Mouse (Mus musculus) thymus, postnatal 0 days (tissue): Measurements from ENCODE around the gene Robo1. TPM values are rescaled to one million over a fixed set of nuclear protein-coding genes. Genes with fewer than 3 reads are reported as not detected.

Experiments
- DNase-seq: peaks from one replicate; pipeline ENCODE4 v3.0.0-alpha.2; 2015; ENCODE audit warnings: low spot score
- polyA plus RNA-seq: library from polyadenylated mRNA; unstranded; fragments of >200 nt; fragmentation: Nextera tagmentation; extraction: Ambion mirVana; gene quantifications from 2 replicates; pipeline ENCODE4 v1.2.1, GENCODE M21; 2015

Gene Robo1
- polyA plus RNA-seq, 1 experiment from 2014 or later = 4.2 TPM

GRCm38 (mm10) chr16:72735175-72735574 lies 427.1 kb downstream of the Robo1 start:
- DNase-seq = no peak

- no peak for DNase-seq
Measured at GRCm38 (mm10) chr16:72735588-72735987, 427.5 kb downstream of the Robo1 start.

GRCm38 (mm10) chr16:72737154-72737553 lies 429.0 kb downstream of the Robo1 start:
- DNase-seq = no peak

- DNase-seq = no peak
Measured at GRCm38 (mm10) chr16:72740218-72740617, 432.1 kb downstream of the Robo1 start.

DNA sequence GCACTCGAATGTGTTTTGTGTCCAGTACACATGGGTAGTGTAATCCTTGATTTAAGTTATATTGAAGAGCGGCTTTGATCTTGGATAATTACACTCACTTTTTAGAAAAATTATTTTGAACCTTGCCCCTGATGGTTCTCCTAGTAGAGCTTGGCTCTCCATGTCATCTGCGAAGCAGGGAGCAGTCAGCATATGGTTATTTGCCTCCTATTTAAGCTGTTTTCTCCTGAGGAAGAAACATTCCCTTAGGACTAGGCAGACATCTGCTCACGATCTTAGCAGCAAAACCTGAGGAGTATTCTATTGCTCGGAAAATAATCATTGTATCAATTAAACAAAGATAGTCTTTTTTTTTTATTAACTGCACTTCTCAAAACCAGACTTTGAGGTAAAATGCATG lies 439.6 kb downstream of the Robo1 start:
- no peak for DNase-seq

- no peak for DNase-seq
Measured at GRCm38 (mm10) chr16:72765128-72765913, 457.2 kb downstream of the Robo1 start.

DNA sequence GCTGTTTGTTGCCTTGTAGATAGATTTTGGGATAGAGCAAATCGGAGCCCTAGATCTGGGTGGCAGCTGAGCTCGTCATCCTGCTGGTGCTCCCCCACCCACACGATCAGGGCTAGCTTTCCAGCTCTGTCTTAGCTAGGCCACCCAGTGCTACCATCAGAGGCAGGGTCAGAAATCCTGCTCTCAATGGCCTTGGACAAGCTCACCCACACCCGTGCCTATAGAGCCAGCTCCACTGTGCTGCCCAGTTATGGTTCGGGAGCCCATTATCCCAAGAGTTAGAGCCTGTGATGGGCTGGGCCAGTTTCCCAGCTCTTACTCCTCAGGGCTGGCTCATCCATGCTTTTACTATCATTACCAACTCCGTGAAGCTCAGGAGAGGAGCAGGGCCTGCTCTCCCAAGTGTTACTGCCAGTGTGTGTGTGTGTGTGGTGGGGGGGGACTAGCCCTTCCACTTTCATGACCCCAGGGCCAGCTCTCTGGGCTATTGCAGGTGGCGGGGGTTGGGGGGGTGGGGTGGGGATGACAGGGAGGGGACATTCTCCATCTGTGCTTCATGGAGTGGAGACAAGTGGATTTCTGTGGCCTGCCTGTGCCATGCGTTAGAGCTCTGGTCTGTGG lies 461.2 kb downstream of the Robo1 start:
- no peak for DNase-seq

DNA sequence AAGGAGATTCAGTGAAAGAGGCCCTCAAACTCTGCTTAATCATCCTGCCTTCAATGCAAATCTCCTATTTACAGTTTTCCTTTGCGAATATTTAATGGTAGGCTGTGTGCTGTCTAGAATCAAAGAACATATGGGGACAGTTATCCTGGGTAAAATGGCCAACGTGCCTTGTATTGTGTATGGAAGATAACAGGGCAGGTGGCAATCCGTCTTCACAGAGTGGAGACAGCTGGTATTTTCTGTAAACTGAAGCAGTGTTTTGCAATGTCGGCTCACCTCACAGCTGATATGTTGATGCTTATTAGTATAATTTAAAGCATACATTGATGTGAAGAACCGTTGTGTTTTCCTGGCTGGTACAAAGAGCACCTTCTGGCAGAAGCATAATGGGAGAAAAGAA lies 464.2 kb downstream of the Robo1 start:
- DNase-seq = no peak

GRCm38 (mm10) chr16:72773034-72773433 lies 464.9 kb downstream of the Robo1 start:
- DNase-seq = no peak

- DNase-seq = no peak
Measured at GRCm38 (mm10) chr16:72778520-72778919, 470.4 kb downstream of the Robo1 start.

DNA sequence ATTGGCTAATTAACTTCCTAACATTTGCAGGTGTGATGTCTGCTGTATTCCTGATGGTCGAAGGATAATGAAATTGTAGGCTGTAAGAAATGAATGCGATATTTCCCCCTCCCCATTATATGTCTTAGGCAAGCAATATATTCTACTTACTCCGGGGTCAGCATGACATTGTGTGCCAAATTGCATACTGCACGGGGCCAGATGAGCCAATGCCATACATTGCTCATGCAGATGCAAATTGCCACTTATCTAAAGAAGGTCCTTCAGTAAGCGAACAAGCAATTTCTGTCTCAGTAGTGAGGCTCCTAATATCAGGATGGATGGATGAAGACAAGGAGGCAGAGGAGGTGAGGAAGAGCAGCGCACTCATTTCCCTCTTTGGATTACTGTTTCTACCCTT lies 474.1 kb downstream of the Robo1 start:
- no peak for DNase-seq

DNA sequence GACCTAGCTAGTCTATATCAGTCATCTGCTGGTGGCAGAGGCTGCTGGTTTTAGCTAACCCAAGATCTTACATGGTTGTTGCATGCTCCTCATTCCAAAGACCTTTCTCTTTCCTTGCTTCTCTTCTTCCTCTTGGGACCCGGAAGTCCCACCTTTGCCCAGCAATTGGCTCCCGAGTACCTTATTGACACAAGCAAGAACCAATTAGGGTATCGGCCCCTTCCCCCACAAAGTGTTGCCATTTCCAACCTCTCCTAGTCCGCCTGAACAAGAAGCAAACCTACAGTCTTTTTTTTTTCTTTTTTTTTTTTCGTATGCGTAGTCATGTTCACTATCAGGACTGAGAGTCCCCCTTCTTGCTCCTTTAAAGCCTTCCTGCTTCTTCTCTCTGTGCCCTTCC lies 478.0 kb downstream of the Robo1 start:
- no peak for DNase-seq

DNA sequence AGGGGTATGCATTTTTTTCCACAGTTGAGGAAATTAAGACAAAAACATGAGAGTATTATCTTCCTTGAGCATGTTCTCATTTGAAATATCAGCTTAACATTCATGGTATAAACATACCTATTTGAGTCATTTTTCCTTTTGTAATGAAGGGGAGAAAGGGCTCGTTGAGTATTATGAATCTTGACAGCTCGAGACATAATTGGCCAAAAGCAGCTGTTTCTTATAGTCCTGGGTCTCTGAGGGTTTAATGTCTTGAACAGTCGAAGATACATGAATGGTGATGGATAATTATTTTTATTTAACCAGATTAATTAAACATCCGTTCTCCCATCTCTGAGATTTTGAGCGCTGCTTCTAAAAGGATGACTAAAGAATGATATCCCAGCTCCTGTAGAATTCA lies 478.5 kb downstream of the Robo1 start:
- DNase-seq = no peak

DNA sequence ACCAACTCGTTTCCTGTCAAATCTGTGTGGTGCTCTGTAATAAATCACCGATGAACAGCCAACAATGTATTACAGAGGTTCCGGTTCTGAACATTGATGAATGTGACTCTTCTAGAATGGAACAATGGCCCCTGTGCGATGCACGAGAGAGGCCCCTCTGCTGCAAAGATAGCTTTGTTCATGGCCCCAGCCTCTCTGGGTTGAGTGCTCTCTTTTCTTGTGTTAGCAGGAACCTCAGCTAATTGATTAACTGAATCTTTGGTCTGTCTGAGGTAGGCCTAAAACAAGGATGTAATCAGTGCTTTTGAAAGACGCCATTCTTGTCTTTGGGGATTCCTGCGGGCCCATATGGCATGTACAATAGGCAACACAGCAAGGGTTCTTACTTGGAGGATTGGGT lies 479.9 kb downstream of the Robo1 start:
- no peak for DNase-seq

DNA sequence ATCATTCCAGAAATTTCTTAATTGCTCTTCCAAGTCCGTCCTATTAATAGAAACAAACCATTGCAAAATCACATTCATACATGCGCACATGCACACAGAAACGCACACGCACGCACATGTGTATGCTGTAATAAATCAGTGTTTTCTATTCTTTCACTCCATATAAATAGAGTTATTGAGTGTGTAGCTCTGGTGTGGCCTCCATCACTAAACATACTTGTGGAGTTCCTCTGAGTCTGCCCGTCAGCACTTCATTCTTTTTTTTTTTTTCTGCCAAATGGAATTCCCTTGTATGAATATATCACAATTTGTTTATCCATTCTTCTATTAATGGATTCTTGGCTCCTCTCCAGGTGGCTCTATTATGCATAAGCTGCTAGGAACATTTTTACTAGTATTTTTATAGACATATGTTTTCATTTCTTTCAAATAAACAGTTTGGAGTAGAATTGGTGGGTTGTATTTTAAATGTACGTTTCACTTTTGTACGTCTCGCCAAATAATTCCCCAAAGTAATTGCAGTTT lies 483.1 kb downstream of the Robo1 start:
- no peak for DNase-seq

GRCm38 (mm10) chr16:72794692-72795378 lies 486.7 kb downstream of the Robo1 start:
- DNase-seq = no peak

- no peak for DNase-seq
Measured at GRCm38 (mm10) chr16:72795379-72795712, 487.2 kb downstream of the Robo1 start.

DNA sequence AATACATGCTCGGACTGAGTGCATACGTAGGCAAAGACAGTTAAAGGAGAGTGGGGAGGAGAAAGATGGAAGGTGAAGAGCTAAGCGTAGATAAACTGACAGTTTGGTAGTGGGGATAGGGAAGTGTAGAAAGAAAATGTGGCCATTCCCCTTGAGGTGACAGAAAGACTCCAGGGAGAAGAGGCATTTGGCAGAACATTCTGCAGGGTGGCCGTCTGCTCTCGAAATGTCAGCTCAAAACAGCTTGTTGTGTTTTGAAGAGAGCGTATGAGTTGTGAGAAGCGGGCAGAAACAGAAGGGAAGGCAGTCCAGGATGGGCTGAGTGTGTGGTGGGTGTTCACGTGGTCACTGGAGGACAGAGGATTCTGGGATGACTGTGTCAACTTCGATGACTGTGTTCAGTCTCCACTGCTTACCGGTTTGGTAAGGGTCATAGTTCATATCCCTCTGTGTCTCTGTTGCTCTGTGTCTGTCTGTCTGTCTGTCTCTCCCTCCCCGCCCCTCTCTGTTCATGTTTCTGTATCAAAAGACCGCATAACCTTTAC lies 490.4 kb downstream of the Robo1 start:
- no peak for DNase-seq

- DNase-seq = no peak
Measured at GRCm38 (mm10) chr16:72800121-72800749, 492.1 kb downstream of the Robo1 start.

DNA sequence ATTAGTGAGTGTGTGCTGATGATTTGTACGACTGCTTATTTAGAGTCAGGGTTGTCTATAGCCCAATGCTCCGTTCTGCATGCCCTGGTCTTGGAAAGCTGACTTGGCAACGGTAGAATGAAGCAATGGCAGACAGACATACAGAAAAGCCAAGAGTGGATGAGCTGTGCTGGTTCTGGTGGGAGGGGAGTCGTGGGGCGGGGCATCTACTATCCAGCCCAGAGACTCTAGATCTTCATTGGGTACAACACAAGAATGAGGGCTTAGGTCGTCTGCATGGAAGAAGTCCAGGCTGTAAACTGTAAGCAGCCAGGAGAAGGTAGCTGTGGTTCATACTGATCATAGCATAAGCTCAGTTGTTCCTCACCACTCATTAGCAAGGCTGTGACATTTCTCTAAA lies 492.7 kb downstream of the Robo1 start:
- no peak for DNase-seq

GRCm38 (mm10) chr16:72808351-72808750 lies 500.2 kb downstream of the Robo1 start:
- DNase-seq = no peak

DNA sequence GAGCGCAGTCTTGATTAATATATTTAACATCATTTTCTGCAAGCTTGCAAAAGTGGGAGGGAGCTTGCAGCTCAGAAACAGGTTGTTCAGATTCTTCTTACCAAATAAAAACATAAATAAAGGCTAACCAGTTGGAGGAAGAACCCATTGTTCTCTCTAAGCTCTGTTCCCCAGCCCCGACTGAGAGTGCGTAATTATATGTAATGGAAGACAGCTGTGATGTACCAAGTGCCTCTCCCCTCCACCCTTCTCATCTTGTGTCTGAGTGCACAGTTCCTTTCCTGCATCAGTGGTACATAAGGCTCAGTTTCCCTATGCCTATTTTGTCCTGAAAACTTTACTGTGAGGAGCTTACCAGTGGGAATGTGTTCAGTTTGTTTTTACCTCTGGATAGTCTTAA lies 502.8 kb downstream of the Robo1 start:
- no peak for DNase-seq
